Mouse (Mus musculus): ENCODE measurements at regions not wholly inside any gene's neighbourhood (a gene's known extent, or its start where the extent isn't known, plus 50 kb on each side); places are given as distances from the start of the nearest gene placed in this dataset.
"Not testable (repeated sequence)": the region's sequence is repeated elsewhere in the genome, so short reads cannot be mapped to it uniquely, and the experiment has no call there.

GRCm38 (mm10) chr16:12800181-12800580 lies 309.3 kb upstream of the Ercc4 start:
- no peak for TF ChIP-seq CTCF (IDR thresholded peaks at IDR 0.05; ENCODE audit: control insufficient read depth, insufficient read depth, low read length)
- TF ChIP-seq POLR2A (IDR thresholded peaks at IDR 0.05; ENCODE audit: borderline replicate concordance, control insufficient read depth, low read depth, low read length) = no peak
- Histone ChIP-seq H3K27ac (ENCODE audit: control insufficient read depth, insufficient read depth, low read depth, low read length, poor library complexity) (no peak overlapping the region), H3K4me1 (ENCODE audit: control insufficient read depth, insufficient read depth, low read length) (peaks cover 3% of the 10 kb centered on the region; the same call in 1 of the 2 replicates), H3K4me3 (replicated peaks; ENCODE audit: control insufficient read depth, low read depth, low read length) (no peak overlapping the region)
- WGBS = 63% methylated on average over 1 of the region's 1 CpGs

DNA sequence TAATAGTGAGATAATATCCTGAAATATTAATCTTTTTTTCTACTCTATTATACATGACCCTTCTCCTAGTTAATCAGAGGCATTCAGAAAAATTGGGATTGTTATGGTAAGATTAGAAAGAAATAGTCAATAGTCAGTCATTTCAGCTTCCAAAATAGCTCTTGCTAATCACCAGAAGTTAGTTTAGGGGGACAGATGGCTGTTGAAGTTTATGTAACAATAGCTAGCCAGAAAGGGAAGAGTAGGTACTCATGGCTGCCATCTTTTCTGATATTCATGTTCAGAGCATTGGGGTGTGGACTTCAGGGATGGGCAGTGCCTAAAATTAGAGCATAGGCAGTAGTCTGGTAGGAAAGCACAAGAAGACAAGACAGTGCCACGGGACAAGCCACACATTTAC lies 306.8 kb upstream of the Ercc4 start:
- no peak overlapping the region for H3K4me3 ChIP-seq (replicated peaks; ENCODE audit: control insufficient read depth, low read depth, low read length)
- no peak for TF ChIP-seq CTCF (IDR thresholded peaks at IDR 0.05; ENCODE audit: control insufficient read depth, insufficient read depth, low read length)
- no peak for TF ChIP-seq POLR2A (IDR thresholded peaks at IDR 0.05; ENCODE audit: borderline replicate concordance, control insufficient read depth, low read depth, low read length)
- WGBS = 67% methylated on average over 1 of the region's 1 CpGs
- no peak overlapping the region for H3K27ac ChIP-seq (ENCODE audit: control insufficient read depth, insufficient read depth, low read depth, low read length, poor library complexity)
- H3K4me1 ChIP-seq (ENCODE audit: control insufficient read depth, insufficient read depth, low read length) = peaks cover 3% of the 10 kb centered on the region; the same call in 1 of the 2 replicates

DNA sequence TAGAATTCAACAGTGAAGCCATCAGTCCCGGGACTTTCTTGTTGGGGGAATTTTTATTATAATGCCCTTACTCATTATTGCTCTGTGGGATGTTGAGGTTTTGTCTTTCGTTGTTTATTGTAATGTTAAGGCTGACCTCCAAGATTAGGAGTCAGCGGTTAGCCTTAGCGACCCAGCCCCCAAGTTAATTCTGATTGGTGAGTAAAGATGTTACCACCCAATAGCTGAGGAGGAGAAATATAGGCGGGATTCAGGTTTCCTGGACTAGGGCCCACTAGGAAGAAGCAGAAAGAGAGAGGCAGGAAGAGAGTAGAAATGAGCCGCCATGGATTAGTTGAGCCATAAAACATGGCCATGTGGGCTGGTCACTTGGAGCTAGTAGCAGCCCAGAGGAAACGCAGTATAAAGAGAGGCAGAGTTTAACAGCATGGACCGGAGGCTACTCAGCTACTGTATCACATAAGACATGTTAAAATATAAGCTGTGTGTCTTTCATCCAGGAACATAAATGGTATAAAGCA lies 302.1 kb upstream of the Ercc4 start:
- H3K4me1 ChIP-seq (ENCODE audit: control insufficient read depth, insufficient read depth, low read length) = no peaks in the 10 kb centered on the region
- H3K27ac ChIP-seq (ENCODE audit: control insufficient read depth, insufficient read depth, low read depth, low read length, poor library complexity) = no peak overlapping the region
- WGBS = 68% methylated on average over 8 of the region's 8 CpGs
- no peak for TF ChIP-seq POLR2A (IDR thresholded peaks at IDR 0.05; ENCODE audit: borderline replicate concordance, control insufficient read depth, low read depth, low read length)
- no peak for TF ChIP-seq CTCF (IDR thresholded peaks at IDR 0.05; ENCODE audit: control insufficient read depth, insufficient read depth, low read length)
- no peak overlapping the region for H3K4me3 ChIP-seq (replicated peaks; ENCODE audit: control insufficient read depth, low read depth, low read length)

GRCm38 (mm10) chr16:12811088-12811487 lies 298.4 kb upstream of the Ercc4 start:
- Histone ChIP-seq H3K4me1 (ENCODE audit: control insufficient read depth, insufficient read depth, low read length) (no peaks in the 10 kb centered on the region), H3K4me3 (replicated peaks; ENCODE audit: control insufficient read depth, low read depth, low read length) (no peak overlapping the region), H3K27ac (ENCODE audit: control insufficient read depth, insufficient read depth, low read depth, low read length, poor library complexity) (no peak overlapping the region)
- WGBS = 75% methylated on average over 2 of the region's 2 CpGs
- TF ChIP-seq CTCF (IDR thresholded peaks at IDR 0.05; ENCODE audit: control insufficient read depth, insufficient read depth, low read length) (no peak), POLR2A (IDR thresholded peaks at IDR 0.05; ENCODE audit: borderline replicate concordance, control insufficient read depth, low read depth, low read length) (no peak)

GRCm38 (mm10) chr16:12824646-12825045 lies 284.8 kb upstream of the Ercc4 start:
- Histone ChIP-seq H3K4me3 (replicated peaks; ENCODE audit: control insufficient read depth, low read depth, low read length) (no peak overlapping the region), H3K27ac (ENCODE audit: control insufficient read depth, insufficient read depth, low read depth, low read length, poor library complexity) (no peak overlapping the region), H3K4me1 (ENCODE audit: control insufficient read depth, insufficient read depth, low read length) (no peaks in the 10 kb centered on the region)
- 74% methylated on average over 6 of the region's 6 CpGs for WGBS
- no peak for TF ChIP-seq CTCF (IDR thresholded peaks at IDR 0.05; ENCODE audit: control insufficient read depth, insufficient read depth, low read length)
- TF ChIP-seq POLR2A (IDR thresholded peaks at IDR 0.05; ENCODE audit: borderline replicate concordance, control insufficient read depth, low read depth, low read length) = no peak

- WGBS = 51% methylated on average over 8 of the region's 8 CpGs
Observed at GRCm38 (mm10) chr16:12826222-12826621, 283.3 kb upstream of the Ercc4 start.

DNA sequence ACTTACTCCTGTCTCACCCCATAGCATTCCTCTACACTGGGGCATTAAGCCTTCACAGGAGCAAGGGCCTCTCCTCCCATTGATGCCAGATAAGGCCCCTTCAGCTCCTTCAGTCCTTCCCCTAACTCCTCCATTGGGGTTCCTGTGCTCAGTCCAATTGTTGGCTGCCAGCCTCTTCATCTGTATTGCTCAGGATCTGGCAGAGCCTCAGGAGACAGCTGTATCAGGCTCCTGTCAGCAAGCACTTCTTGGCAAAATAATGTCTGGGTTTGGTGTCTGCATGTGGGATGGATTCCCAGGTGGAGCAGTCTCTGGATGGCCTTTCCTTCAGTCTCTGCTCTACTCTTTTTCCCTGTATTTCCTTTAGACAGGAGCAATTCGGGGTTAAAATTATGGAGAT lies 278.2 kb upstream of the Ercc4 start:
- 57% methylated on average over 1 of the region's 1 CpGs for WGBS
- not testable (repeated sequence) for H3K27ac ChIP-seq (ENCODE audit: control insufficient read depth, insufficient read depth, low read depth, low read length, poor library complexity); H3K4me1 ChIP-seq (ENCODE audit: control insufficient read depth, insufficient read depth, low read length); H3K4me3 ChIP-seq (replicated peaks; ENCODE audit: control insufficient read depth, low read depth, low read length)

More at GRCm38 (mm10) chr16:12826222-12826621, 283.3 kb upstream of the Ercc4 start:
- no peak overlapping the region for H3K27ac ChIP-seq (ENCODE audit: control insufficient read depth, insufficient read depth, low read depth, low read length, poor library complexity)
- H3K4me1 ChIP-seq (ENCODE audit: control insufficient read depth, insufficient read depth, low read length) = no peaks in the 10 kb centered on the region
- TF ChIP-seq POLR2A (IDR thresholded peaks at IDR 0.05; ENCODE audit: borderline replicate concordance, control insufficient read depth, low read depth, low read length) = no peak
- TF ChIP-seq CTCF (IDR thresholded peaks at IDR 0.05; ENCODE audit: control insufficient read depth, insufficient read depth, low read length) = no peak
- H3K4me3 ChIP-seq (replicated peaks; ENCODE audit: control insufficient read depth, low read depth, low read length) = no peak overlapping the region

GRCm38 (mm10) chr16:12856356-12856755 lies 253.1 kb upstream of the Ercc4 start:
- 98% methylated on average over 1 of the region's 1 CpGs for WGBS
- H3K27ac ChIP-seq (ENCODE audit: control insufficient read depth, insufficient read depth, low read depth, low read length, poor library complexity) = no peak overlapping the region
- no peak for TF ChIP-seq CTCF (IDR thresholded peaks at IDR 0.05; ENCODE audit: control insufficient read depth, insufficient read depth, low read length)
- no peak for TF ChIP-seq POLR2A (IDR thresholded peaks at IDR 0.05; ENCODE audit: borderline replicate concordance, control insufficient read depth, low read depth, low read length)
- H3K4me3 ChIP-seq (replicated peaks; ENCODE audit: control insufficient read depth, low read depth, low read length) = no peak overlapping the region
- H3K4me1 ChIP-seq (ENCODE audit: control insufficient read depth, insufficient read depth, low read length) = no peaks in the 10 kb centered on the region

- TF ChIP-seq POLR2A (IDR thresholded peaks at IDR 0.05; ENCODE audit: borderline replicate concordance, control insufficient read depth, low read depth, low read length) (no peak), CTCF (IDR thresholded peaks at IDR 0.05; ENCODE audit: control insufficient read depth, insufficient read depth, low read length) (no peak)
- Histone ChIP-seq H3K27ac (ENCODE audit: control insufficient read depth, insufficient read depth, low read depth, low read length, poor library complexity) (no peak overlapping the region), H3K4me3 (replicated peaks; ENCODE audit: control insufficient read depth, low read depth, low read length) (no peak overlapping the region), H3K4me1 (ENCODE audit: control insufficient read depth, insufficient read depth, low read length) (no peaks in the 10 kb centered on the region)
- WGBS = 82% methylated on average over 5 of the region's 5 CpGs
Observed at GRCm38 (mm10) chr16:12859714-12860355, 249.6 kb upstream of the Ercc4 start.

Measured in bone marrow, adult 2 months (tissue).